Mouse (Mus musculus) testis, adult 2 months (tissue): ENCODE results near the gene Ttc39b.

ENCODE experiments used
- CTCF ChIP-seq: fragments of 200-500 bp; IDR thresholded peaks from 2 replicates; pipeline ENCODE4 v1.5.1; 2012; ENCODE audit warnings: low read depth, mild to moderate bottlenecking, inconsistent platforms, low read length, moderate library complexity; ENCODE audit not compliant: control insufficient read depth, insufficient read depth, insufficient replicate concordance
- POLR2A ChIP-seq: fragments of 200-500 bp; IDR thresholded peaks from 2 replicates; pipeline ENCODE4 v1.6.1; 2012; ENCODE audit warnings: low read depth, mild to moderate bottlenecking, inconsistent platforms, low read length, moderate library complexity; ENCODE audit not compliant: control insufficient read depth

DNA sequence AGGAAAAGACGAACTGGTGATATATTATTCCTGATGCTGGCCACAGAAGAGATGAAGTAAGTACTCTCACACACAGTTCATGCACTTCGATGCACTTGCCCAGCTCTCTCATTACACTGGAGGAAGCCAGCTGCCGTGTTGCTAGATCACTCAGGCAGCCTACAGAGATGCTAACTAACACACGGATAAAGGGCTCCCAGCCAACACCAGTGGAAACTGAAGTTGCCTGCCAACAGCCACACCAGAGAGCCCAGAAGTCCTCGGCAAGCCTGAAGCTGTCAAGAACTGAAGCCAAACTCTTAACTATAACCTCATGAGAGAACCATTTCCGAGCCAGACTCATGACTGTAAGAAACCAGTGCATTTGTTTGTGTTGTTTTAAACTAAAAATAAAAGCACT lies 26.7 kb upstream of the Ttc39b start:
- TF ChIP-seq POLR2A: no peak
- no peak for TF ChIP-seq CTCF
